Mouse (Mus musculus): ENCODE measurements around the gene Arcn1. TPM values are rescaled to one million over a fixed set of nuclear protein-coding genes. Genes with fewer than 3 reads are reported as not detected.
"Not testable (repeated sequence)": the region's sequence is repeated elsewhere in the genome, so short reads cannot be mapped to it uniquely, and the experiment has no call there.

The Arcn1 gene
- total RNA-seq (2021) = 160 and 166 TPM in 2 replicates
- long read RNA-seq, experiment 1, full-length matches to known transcripts = 142 of 164 reads
- long read RNA-seq, experiment 1, partial matches to known transcripts = 19 of 164 reads
- long read RNA-seq, experiment 1, other reads (novel, unspliced or antisense) = 3 of 164 reads
- long read RNA-seq, experiment 2, full-length matches to known transcripts = 103 of 123 reads
- long read RNA-seq, experiment 2, partial matches to known transcripts = 4 of 123 reads
- long read RNA-seq, experiment 2, other reads (novel, unspliced or antisense) = 16 of 123 reads

DNA sequence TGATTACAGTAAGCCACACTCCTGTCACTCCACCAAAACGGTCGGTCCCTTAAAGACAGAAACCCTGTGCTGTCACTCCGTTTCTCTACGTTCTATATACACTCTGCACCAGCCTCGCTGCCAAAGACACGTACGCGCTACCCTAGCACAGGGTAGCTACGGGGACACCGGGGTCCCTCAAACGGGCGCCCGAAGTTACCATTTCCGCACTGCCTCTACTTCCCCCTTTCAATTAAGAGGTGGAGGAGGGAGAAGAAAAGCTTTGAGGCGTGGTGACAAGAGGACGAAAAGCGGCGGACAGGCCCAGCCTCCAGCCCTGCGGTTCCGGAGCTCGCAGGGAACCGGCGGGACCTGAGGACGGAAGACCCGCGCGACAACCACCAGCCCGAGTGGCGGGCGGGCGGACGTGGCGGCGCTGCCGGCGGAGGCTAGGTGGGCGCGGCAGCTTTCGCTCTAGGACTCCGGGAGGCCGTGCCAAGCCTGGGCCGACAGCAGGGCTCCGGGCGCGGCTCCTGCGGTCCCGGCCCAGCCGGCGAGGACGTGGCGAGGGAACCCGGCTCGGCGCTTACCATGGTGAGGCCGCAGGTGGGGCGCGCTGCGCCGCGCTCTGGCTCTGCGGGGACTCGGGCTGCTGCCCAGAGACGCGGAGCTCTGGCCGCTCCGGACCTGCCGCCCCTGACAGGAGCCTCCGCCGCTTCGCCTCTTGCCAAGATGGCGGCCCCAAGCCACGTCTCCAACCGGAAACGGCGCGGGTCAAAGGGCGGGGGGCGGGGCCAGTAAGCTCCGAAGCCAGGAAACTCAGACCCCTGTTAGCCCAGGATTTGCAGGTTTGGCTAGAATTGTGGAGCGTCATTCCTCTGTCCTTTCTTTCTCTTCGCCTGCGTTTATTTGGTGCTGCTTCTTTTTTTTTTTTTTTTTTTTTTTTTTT, at the start of gene Arcn1, which contains the start of gene Ift46:
Gene Arcn1, minus strand, starts transcription at position 745 of the 928 bp plus-strand sequence.
Gene Ift46, plus strand, starts transcription at position 808 of the 928 bp plus-strand sequence.
- DNase-seq = peak; percentile 90

DNA sequence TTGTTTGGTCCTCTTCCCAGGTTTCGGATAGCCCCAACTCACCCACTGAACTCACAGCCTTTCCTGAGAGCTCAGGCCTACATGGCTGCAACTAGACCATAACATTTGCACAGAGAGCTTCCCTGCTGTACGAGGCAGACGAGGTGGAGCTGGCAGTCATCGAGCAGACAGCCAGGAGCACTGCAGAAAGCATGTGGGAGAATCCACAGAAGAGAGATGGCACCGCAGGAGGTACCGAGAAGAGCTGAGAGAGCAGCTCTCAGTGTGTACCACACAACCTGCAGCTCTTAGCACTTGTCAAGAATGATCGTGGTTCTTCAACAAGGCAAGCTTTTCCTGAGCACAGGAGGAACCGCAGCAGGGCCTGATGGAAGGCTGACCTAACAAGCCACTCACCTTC, 46.5 kb upstream of the Arcn1 start:
- no peak for DNase-seq

DNA sequence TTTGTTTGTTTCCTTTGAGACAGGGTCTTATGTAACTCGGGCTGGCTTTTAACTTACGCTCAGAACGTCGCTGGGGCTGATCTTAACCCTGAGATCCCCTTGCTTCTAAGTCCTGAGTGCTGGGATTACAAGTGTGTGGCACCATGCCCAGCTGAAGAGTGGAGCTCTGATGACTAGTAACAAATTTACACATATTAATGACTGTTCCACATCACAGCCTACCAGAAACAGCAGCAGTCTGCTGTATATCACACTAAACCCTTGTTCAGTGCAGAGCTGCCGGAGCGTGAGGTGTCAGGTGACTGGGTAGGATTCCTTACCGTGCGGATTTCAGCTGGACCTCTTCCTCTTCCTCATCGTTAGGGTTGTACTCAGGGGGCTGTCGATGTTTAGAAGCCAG, 42.7 kb upstream of the Arcn1 start:
- no peak for DNase-seq

DNA sequence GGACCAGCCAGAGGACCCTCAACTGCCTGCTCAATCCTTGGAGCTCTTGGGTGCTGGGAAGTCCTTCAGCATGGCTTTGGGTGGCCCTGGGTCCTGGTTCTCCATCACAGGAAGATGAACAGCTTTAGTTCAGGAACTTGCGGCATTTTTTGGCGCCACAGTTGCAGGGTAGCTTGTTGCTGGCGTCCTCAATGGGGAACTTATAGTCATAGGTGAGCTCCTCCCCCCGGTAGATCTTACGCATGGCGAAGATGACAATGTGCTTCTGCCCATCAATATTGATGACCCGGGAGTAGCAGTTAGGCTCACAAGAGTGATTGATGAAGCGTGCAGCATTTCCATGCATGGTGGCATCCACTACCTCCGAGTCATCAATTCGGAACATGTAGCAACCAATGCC, 40.1 kb upstream of the Arcn1 start:
- DNase-seq = no peak

DNA sequence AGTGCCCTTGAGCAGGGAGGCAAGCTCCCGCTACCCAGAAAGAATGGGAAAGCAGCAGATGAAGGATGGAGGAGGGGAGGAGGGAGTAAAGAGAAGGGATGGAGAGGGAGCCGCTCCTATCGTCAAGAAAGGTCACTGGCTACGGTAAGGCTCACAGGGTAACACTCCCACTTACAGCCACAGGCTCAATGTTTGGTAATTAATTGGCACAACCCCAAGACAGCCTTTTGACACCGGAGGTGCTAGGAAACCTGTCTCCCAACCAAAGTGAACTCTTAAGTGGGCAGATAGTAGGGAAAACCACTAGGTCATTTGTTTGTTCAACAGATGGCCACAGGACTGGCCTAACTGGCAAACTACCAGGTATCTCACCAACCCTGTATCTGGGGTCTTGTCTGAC, 39.5 kb upstream of the Arcn1 start:
- no peak for DNase-seq

DNA sequence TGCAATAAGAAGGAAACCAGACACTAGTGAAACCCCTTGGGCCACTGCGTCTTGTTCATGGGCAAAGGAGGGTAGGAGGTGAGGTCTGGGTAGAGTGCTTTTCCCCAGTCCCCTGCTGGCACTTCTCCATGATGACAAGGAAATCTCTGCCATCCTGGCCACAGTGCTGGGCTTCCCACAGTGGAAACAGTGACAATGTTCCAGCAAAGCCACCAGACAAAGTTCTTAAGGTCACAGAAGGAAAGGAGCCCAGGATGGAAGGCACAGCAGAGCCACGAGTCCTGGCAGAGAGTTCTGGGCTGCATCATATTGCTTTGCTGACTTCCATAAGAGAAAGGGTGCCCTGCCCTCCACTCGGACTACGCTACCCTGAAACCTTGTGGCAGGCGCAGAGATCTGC, 37.9 kb upstream of the Arcn1 start:
- no peak for DNase-seq

DNA sequence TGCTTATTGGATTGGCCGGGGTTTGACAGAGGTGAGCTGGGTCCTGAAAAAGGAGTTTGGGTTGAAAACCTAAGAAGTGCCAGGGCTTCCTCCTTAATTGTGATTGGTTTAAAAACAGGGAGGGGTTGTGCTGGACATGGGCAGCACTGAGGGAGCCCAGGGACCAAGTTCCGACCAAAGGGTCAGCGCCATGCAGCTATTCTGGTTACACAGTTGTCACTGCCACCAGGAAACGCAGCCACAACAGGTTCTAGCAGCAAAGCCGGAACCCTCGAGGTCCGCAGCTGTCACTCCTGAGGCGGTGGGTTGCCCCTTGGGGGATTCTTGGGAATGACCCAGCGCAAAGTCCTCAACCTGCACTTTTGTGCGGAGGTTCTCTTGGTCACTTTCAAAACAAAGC, 37.0 kb upstream of the Arcn1 start:
- no peak for DNase-seq

DNA sequence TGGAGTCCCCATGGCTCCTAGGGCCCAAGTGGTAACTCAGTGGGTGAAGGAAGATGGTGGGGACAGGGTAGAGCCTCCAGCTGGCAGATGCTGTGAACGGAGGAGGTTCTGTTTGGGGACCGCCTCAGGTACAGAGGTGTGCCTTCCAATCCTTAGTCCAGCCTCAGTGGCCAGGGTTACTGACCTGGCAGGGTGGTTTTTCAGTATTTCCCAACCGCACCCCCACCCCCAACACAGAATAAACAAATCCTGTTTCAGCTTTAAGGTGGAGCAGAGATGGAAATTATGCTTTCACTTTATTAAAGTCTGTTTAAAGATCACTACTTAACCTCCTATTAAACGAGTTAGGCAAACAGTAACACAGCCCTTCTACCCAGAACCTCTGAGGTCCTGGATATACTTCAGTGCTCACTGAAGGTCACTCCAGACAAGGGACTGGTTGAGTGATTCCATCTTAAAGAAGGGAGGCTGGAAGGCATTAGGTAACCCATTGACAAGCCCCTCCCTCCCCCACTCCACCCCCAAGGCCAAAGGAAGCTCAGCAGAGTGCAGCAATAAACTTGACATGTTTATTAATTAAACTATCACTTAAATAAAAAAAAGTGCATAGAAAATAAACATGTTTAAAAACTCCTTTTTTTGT, 35.3 kb upstream of the Arcn1 start, which contains the start of gene Ttc36:
Gene Ttc36, minus strand, starts transcription at position 265 of the 643 bp plus-strand sequence.
- peak; percentile 63 for DNase-seq

DNA sequence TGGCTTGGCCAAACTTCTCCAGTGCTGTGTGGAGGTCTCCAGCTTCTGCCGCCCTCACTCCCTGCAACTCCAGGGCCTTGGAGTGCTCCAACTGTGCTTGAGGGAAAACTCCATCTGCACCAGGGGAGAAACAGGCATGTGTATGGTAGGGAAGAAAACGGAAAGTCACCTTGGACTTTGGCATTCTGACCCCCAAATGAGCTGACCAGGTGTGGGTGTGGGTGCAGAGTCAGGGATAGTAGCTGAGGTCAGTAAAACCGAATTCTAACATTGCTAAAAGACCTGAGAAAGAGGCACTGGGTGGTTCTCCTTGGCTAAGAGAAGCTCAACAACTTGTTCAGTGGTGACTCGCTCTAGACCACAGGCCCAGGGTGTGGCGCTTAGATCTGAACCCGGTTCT, 34.0 kb upstream of the Arcn1 start:
- DNase-seq = no peak

DNA sequence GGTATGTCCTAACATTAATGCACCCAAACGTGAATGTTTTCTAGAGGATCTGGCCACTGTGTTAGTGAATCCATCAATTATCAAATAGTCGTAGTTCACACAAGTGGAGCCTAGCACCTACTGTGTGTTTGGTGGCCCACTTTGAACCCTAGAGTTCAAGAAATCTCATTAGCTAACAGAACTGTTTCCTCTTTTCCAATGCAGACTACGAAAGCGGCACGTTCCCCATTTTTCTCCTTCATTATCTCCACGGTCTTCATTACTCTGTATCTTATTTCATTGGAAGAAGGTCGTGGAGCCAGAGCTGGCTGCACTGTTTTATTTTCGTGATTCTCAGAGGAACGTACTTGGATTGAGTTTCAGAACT, 32.3 kb upstream of the Arcn1 start:
- DNase-seq = no peak

DNA sequence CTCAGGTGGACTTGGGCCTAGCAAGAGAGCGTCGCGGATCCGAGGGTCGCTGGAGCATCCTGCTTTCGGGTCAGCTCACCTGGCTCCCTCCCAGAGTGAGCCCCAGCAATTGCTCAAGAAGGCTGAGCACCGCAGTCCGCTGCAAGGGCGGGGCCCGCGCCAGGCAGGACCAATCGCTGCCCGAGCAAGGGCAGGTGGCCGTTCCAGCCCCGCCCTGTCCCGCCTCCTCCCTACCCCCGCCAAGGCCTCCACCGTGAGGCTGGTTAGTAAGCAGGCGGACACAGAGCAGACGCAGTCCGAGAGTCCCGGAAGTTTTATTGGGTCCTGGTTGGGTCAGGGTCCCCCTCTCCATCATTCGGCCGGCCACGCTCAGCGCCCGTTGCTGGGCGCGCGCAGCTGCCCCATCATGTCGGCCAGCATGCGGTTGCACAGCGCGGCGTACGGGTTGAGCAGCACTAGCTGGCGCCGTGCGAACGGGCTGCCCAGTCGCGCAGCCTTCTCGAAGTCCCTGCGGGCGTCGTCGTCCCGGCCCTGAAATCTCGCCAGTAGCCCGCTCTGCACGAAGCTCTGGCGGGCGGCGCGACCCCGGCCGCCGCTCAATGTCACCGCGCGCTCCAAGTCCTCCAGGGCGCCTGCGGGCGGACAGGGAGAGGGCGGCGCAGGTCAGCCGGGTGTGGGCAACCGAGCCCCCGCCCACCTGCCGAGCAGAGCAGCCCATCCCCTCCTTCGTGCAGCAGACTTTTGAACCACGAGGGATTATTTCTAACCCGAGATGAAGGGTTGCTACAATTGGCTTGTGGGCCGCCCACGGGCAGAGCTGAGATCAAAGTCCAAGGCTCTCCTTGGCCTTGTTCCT, 31.7 kb upstream of the Arcn1 start, which contains the start of gene Tmem25:
Gene Tmem25, minus strand, starts transcription at position 206 of the 856 bp plus-strand sequence.
- DNase-seq = peak; percentile 95

DNA sequence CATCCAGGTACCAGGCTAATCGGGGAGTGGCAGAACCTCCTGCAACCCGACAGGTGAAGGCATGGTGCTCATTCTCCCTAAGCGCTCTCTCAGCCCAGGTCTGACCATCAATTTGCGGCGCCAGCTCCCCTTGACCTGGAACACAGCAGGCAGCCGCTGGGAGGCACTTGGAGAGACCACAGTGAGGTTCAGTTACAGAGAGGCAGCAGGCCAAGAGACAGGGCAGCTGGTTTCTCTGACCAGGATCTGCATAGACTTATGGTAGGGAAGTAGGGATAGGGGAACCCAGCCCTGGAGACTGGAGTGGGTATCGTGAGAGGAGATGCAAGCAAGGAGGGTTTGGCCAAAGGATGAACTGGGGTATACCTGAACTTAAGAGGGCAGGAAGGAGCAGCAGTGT, 30.7 kb upstream of the Arcn1 start:
- no peak for DNase-seq

DNA sequence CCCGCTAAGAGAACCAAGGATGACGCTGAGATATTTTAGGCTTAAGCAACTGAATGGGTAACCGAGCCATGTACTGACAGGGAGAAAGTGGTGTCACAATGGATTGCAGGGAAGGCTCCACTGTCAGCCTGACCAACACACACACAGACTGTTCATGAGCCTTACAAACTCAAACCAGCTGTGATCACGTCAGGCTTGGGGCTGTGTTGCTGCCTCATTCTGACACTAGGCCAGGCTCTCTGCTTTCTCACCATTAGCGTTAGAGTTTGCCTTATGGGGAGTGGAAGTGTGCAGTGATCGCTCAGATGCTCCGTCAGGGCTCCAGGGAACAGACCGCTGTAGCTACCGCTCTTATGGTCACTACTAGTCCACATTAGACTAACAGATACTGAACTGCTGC, 25.2 kb upstream of the Arcn1 start:
- DNase-seq = no peak

DNA sequence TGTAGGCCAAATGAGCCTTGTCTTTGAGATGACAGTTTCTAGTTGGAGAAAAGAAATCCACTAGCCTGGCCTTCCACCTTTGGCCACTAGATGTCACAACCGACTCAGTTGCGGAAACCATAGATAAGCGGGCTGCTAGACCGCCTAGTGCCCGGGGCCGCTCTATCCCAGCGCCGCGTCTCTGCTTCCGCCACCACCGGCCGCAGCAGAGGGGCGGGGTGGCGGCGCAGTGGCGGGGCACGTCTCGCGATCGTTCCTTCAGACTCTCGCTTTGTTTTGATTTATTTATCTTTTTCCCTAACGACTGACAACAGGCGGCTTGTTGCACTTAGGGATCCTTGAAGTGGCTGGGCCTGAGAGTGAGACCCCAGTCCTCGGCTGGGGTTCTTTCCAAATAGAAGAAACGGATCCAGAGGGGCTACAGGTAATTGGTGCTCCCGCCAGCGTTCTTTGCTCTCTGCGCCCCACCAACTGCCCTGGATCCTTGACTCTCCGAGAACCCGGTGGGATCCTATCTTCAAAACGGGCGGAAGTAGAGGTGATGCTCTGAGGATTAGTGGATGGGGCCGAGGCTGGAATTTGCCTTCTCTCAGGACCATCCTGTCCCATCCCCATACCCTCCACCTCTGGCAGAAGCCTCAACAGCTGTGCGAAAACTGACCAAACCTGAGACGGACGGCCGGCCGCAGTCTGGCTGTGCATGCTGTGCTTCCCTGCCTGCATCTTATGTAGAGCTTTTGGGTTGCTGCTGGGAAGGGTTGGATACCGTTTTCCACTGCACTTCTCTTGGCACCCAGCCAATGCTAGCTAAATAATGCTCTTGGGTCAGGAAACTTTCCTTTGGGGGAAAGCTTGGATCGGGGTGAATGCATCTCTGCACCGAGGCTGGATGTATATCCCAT, 5.4 kb upstream of the Arcn1 start:
- peak; percentile 96 for DNase-seq

DNA sequence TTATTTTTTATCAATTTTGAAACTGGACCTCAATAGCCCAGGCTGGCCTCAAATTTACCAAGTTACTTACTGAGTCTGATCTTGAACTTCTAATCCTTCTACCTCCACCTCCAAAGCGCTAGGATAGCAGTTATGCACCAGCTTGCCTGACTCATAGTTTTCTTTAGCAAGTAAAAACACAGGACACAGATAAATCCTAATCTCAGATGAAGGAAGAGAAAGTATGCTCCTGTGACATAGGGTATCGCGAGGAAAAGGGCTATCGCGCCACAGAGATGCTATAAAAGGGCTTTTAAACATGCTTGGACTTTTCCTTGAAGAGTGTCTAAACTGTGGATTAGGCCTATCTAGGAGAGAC, 4.7 kb upstream of the Arcn1 start:
- DNase-seq = no peak

DNA sequence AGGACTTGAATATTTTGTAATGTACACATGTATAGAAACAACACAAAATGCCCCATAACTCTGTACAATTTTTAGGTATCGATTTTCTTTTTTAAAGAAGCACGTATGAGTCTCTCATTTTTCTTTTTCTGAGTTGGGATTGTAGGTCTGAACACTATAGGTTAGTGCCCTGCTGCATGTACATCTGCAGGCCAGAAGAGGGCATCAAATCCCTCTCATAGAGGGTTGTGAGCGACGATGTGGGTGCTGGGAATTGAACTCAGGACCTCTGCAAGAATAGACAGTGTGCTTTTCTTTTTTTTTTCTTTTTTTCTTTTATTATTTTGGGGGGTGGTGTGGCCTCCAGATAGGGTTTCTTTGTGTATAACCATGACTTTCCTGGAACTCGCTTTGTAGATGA, 3.7 kb upstream of the Arcn1 start:
- no peak for DNase-seq

DNA sequence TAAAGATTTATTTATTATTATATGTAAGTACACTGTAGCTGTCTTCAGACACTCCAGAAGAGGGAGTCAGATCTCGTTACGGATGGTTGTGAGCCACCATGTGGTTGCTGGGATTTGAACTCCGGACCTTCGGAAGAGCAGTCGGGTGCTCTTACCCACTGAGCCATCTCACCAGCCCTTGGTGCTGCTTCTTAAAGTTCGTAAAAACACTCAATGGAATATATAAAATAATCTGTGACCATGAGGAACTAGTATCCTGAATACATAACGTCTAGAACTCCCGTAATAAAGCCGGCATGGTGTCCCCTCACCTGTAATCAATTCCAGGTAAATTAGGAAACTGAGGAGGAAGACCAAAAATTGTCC, 367 bp upstream of the Arcn1 start:
- not testable (repeated sequence) for DNase-seq

DNA sequence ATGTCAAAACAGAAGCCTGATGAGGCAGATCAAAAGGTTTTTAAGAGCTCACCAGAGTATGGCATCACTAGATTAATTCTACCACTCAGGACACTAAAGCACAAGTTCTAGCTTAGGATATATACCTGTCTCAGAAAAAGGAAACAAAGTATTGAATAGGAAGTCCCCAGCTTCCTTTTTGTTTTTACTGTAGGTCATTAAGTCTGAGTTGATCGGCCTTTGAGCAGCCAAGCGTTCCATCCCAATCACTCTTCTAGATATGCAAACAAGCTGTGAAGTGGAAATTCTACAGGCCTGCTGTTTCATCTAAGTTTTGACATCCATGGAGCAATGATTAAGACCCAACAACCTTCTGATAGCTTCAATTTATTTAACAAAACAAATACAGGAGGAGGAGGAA, 6.8 kb downstream of the Arcn1 start:
- no peak for DNase-seq

DNA sequence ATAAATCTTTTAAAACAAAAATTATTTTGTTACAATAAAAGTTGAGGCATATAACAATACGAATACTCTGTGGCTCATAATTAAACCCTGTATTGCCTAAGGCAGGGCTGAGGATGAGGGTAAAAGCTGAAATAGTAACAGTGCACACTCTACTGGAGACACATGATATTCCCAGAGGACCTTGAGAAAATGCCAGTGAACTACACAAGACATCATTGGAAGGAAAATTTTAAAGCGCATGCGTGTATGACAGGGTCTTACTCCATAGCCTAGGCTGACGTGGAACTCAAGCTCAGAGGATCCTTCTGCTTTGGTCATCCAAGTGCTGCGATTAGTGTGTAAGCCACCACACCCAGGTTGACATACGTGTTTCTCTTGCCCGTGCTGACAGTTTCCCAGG, 19.2 kb downstream of the Arcn1 start:
- no peak for DNase-seq

DNA sequence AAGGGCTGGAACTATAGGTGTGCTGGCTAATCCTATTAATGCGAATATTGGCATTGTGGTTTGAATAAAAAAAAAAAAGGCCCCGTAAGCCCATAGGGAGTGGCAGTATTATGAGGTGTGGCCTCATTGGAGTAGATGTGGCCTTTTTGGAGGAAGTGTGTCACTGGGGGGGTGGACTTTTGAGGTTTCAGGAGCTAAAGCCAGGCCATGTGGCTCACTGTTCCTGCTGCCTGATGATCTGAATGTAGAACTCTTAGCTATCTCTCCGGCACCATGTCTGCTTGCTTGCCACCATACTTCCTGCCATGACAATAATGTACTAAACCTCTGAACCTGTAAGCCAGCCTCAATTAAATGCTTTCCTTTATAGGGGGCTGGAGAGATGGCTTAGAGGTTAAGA, 20.3 kb downstream of the Arcn1 start:
- DNase-seq = no peak

DNA sequence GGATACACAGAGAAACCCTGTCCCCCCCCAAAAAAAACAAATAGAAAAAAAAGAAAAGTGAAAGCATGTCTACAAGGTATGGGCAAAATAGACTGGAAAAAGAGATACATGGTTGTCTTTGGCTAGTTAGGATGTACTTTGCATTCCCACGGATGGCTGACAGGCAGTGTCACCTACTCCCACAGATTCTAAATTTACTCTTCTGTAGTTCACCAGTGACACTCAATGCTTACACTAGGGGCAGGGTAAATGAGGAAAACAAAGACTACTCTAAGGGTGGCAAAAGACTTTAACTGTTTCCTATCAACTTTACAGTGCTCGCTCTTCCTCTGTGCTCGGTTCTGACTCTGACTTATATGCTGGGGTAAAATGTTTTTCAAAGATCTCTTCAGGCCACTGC, 21.0 kb downstream of the Arcn1 start:
- DNase-seq = no peak

Data from adrenal gland, postnatal 14 days (tissue).